Mouse (Mus musculus) CH12F3 (cell line): ENCODE measurements around the gene Hspa13.

Experiments used
- in situ Hi-C: fragments of 300-500 bp; cut with MboI; formaldehyde crosslinking; loops from 2 replicates; pipeline ENCODE4 v1.14.3; 2020; ENCODE audit warnings: low sequenced_read_pairs

Gene Hspa13

DNA sequence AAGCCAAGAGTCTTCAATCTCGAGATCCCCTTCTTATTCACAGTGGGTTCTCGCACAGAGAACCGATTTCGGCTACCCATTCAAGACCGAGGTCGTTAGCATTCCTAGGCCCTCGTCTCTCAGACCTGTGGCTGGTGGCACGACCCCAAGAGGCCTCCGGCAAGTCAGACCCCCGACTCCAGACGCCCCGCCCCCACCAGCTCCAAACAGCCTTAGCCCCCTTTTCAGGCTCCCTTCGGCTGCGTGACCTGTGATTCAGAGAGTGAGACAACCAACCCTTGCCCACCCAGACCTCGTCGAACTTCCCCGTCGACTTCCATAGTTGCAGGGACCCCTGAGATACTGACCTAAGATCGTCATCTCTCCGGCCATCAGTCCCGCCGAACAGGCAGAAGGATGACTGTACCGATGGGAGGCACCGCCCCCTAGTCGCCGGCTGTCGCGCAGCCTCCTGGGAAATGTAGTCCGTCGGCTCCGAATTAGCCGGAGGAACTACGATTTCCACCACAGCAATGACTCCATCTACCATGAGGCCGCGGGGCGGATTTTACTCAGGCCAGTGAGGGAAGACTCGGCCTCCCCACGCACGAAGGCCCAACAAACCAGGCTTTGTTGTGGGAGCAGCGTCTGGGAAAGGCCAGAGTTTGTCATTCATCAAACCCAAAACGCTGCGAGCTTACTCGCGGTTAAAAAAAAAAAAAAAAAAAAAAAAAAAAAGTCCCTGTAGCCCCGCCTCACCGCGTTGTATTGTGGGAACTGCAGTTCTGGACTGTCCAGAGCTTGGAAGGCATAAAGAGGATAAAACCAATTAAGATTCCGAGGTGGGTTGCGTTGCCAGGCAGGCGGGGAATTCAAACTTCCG is at the start of gene Hspa13:
Gene Hspa13, minus strand, starts transcription at position 717 of the 862 bp plus-strand sequence.
- in situ Hi-C loops, result no loop called here

DNA sequence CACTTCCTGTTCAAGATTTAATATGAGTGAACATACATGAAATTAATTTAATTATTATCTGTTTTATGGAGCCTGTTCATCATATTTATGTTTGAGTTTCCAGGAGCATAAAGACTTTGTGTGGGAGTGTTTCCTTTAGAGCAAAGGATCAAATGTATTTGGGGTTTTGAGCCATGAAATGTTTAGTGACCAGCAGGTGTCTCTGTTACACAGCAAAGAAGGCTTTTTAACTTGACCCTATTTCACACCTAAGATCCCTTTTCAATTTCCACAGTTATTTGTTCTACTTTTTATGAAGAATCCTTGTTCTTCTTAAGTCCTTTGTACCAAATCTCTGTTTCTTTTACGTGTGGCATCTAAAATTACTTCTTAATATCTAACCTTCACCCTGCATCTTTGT is 12.4 kb upstream of the Hspa13 start:
- in situ Hi-C loops, result no loop called here

DNA sequence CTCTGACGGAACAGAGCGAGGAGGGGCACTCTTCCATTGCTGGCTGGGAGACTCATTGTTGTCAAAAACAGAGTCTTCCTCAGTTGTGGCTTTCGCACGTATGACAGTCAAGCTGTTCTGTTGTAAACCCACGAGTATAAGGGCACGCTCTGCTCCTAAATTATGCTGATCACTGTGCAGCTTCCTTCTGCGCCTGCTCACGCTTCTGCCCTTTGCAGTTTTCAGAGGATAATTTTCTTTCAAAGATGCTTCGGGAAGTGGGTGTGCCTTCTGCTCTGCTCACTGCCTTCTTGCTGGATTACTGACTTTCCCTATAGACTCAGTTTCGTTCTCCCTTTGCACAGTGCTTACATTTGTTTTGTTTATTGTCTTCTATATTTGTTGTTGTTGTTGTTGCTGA is 6.3 kb upstream of the Hspa13 start:
- in situ Hi-C loops, result no loop called here

DNA sequence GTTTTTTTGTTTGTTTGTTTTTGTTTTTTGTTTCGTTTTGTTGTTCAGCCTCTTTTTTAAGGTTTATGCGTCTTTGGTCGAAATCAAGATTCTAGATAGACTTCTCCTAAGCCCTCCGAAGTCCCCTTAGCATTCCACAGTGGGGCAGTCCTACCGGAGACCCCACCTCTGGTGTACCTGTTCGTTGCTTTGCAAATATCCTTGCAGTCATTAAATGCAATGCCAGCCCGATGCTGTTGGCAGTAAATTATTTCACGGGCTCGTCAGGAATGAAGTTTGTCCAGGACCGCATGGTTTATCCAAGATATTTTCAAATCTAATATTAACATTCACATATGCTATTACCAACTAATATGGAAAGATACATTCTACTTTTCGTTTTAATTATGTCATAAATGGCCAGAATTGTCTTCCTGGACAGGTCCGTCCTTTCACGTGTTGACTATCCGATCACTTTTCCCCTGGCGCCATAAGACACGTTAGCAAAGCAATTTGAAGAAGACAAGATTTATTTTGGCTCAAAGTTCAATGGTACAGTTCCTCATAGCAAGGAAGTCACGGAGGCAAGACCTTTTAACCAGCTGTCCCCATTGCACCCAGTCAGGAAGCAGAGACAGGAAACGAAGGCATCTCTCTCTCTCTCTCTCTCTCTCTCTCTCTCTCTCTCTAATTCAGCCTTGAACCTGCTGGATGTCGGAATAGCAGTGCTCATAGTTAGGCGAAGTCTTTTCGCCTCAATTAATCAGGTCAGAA is 522 bp upstream of the Hspa13 start:
- in situ Hi-C loops, result no loop called here

DNA sequence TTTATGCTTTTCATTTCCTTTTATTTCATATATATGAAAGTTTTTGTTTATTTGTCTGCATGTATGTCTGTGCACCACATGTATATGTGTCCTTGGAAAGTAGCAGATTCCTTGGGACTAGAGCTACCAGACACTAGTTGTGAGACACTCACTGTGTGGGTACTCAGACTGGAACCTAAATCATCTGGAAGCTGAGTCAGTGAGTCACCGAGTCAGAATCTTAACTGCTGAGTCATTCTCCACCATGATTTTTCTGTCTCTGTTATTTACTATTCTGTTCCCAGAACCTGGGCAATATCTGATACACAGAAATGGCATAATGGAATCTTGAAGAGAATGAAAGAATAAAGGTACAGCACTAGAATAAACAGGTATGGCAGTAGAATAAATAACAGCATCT is 14.0 kb downstream of the Hspa13 start:
- in situ Hi-C loops, result no loop called here

DNA sequence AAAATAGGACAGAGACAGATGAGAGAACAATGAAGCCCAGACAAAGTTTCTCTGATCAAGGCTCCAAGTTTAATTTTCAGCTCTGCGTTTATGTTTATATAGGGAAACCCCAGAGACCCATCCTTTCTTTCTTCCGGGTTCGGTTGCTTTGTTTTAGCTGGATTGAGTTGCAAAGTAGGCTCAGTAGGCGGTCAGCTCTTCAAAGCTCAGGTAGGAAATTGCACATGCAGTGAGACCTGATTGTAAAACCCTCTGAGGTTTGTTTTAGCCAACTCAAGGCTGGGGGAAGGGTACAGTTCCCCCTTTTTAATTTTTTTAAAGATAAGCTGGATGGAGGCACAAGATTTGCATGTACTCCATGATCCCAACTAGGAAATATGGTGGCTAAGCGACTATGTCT is 16.8 kb downstream of the Hspa13 start:
- in situ Hi-C loops, result no loop called here

DNA sequence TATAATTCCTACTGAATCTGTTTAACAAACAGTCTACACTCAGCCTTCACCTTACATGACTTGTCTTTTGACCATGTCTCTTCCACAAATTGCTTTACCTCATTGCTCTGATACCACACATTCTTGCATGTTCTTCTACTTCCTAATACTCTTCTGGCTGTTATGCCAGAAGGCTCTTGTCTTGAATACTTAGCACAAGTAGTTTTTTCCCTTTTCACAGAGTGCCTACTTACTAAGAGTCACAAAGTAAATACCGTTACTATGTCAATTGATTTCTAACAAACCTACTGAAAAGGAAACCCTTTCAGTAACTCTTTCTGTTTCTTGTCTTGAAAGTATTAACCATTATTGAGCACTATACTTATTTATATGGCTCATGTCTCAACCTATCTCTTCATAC is 18.0 kb downstream of the Hspa13 start:
- in situ Hi-C loops, result no loop called here

DNA sequence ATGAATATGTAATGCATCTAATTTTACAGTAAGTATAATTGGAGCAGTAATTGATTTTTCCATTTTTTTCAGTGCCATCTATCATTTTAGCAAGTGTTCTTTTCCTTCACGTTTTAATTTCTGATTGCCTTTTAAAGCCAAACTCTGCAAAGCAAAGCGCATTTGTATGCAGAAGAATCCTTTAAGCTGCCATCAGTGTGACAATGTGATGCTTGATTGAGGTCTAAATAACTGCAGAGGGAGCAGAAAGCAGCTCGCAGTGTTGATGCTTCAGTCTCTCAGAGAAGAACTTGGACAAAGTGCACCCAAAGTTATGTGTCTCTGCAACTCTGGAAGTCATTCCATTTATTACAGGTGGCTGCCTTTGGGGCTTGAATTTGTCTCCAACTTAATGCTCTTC is 22.9 kb downstream of the Hspa13 start:
- in situ Hi-C loops, result no loop called here

DNA sequence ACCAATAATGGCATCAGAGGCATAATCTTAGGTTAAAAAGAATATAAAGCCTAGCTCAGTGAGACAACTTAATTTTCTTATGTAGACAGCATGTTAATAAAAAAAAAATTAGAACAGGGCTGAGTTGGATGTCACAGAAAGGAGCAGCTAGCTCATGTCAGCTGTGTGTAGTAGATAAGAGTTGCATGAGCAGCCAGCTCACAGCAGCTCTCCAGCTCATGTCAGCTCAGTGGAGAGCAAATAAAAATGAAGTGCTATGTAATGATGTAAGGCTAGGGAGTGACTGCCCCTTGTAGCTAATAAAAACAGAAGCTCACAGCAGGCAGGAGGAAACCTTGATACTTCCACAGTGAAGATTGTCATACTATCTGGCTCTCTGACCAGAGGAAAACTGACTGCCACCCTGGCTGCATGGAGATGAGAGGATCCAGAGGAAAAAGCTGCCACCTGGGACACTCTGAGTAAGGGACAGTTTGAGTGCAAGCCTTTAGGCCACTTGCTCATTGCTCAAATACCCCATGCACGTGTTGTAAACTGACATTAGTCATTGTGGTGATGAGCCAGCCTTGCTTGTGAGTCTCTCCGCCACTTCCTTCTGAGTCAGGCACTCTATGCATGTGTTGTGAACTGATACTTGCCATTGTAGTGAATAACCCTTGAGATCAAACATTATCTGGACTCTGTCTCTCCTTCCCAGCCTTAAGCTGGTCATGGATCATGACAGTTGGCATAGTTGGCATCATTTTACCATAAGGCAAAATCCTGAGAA is 49.3 kb downstream of the Hspa13 start:
- in situ Hi-C loops, result no loop called here

DNA sequence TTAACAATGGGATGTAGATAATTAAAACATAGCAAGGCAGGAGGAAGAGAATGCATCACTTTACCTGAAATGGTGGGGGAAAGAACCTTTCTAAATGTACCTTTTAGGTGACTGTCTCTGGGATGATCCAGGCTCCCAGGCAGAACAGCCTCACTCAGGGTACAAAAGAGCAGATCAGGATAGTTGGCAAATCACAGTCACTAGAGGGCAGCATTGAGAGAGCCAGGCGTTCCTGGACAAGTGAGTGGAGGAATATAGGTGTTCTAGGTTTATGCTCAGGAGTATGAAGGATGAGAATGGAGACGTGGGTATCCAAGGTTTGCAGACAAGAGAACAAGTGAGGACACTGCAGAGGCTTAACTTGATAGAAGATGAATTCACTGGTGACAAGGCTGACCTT is 70.7 kb downstream of the Hspa13 start:
- in situ Hi-C loops, result no loop called here
